Mouse (Mus musculus): ENCODE measurements at regions not wholly inside any gene's neighbourhood (a gene's known extent, or its start where the extent isn't known, plus 50 kb on each side); places are given as distances from the start of the nearest gene placed in this dataset.

- Histone ChIP-seq H3K27ac (no peak overlapping the region), H3K4me1 (peaks cover 16% of the 10 kb centered on the region; the same call in 1 of the 2 replicates), H3K36me3 (no peaks in the 10 kb centered on the region), H3K4me3 (no peak overlapping the region), H3K4me2 (replicated peaks) (no peak overlapping the region), H3K27me3 (replicated peaks) (peaks cover 5% of the 10 kb centered on the region; the same call in 1 of the 2 replicates), H3K9ac (no peak overlapping the region), H3K9me3 (no peaks in the 10 kb centered on the region)
- no peak for ATAC-seq (ENCODE audit: low FRiP score, low read depth)
- WGBS, result 86% methylated on average over 10 of the region's 10 CpGs
Observed at GRCm38 (mm10) chr13:54285968-54286367, 85.2 kb upstream of the Cplx2 start.

- no peaks in the 10 kb centered on the region for H3K27me3 ChIP-seq (replicated peaks)
- ATAC-seq (ENCODE audit: low FRiP score, low read depth), result no peak
- no peak overlapping the region for H3K27ac ChIP-seq
- 88% methylated on average over 11 of the region's 11 CpGs for WGBS
- H3K4me1 ChIP-seq, result peaks cover 15% of the 10 kb centered on the region; the same call in 1 of the 2 replicates
- H3K4me3 ChIP-seq, result no peak overlapping the region
- no peak overlapping the region for H3K4me2 ChIP-seq (replicated peaks)
- H3K9ac ChIP-seq, result no peak overlapping the region
- no peaks in the 10 kb centered on the region for H3K36me3 ChIP-seq
- no peaks in the 10 kb centered on the region for H3K9me3 ChIP-seq
Observed at GRCm38 (mm10) chr13:54286616-54287015, 84.5 kb upstream of the Cplx2 start.

GRCm38 (mm10) chr13:54290066-54290465 is 81.1 kb upstream of the Cplx2 start:
- no peaks in the 10 kb centered on the region for H3K4me1 ChIP-seq
- H3K27ac ChIP-seq, result no peak overlapping the region
- no peak overlapping the region for H3K4me2 ChIP-seq (replicated peaks)
- H3K9me3 ChIP-seq, result no peaks in the 10 kb centered on the region
- ATAC-seq (ENCODE audit: low FRiP score, low read depth), result no peak
- H3K4me3 ChIP-seq, result no peak overlapping the region
- no peaks in the 10 kb centered on the region for H3K36me3 ChIP-seq
- WGBS, result 89% methylated on average over 9 of the region's 9 CpGs
- H3K27me3 ChIP-seq (replicated peaks), result no peaks in the 10 kb centered on the region
- no peak overlapping the region for H3K9ac ChIP-seq

GRCm38 (mm10) chr13:54292394-54292793 is 78.8 kb upstream of the Cplx2 start:
- H3K4me1 ChIP-seq, result no peaks in the 10 kb centered on the region
- no peak overlapping the region for H3K27ac ChIP-seq
- no peak for ATAC-seq (ENCODE audit: low FRiP score, low read depth)
- H3K27me3 ChIP-seq (replicated peaks), result no peaks in the 10 kb centered on the region
- no peaks in the 10 kb centered on the region for H3K36me3 ChIP-seq
- no peaks in the 10 kb centered on the region for H3K9me3 ChIP-seq
- H3K4me3 ChIP-seq, result no peak overlapping the region
- 84% methylated on average over 6 of the region's 6 CpGs for WGBS
- no peak overlapping the region for H3K9ac ChIP-seq
- H3K4me2 ChIP-seq (replicated peaks), result no peak overlapping the region

GRCm38 (mm10) chr13:54293006-54293405 is 78.1 kb upstream of the Cplx2 start:
- WGBS, result 97% methylated on average over 3 of the region's 3 CpGs

GRCm38 (mm10) chr13:54295475-54296259 is 75.5 kb upstream of the Cplx2 start:
- 76% methylated on average over 5 of the region's 5 CpGs for WGBS
- H3K27ac ChIP-seq, result no peak overlapping the region
- H3K9me3 ChIP-seq, result no peaks in the 10 kb centered on the region

More at GRCm38 (mm10) chr13:54293006-54293405, 78.1 kb upstream of the Cplx2 start:
- H3K27me3 ChIP-seq (replicated peaks), result no peaks in the 10 kb centered on the region
- H3K27ac ChIP-seq, result no peak overlapping the region
- no peaks in the 10 kb centered on the region for H3K4me1 ChIP-seq
- no peak for ATAC-seq (ENCODE audit: low FRiP score, low read depth)
- H3K4me2 ChIP-seq (replicated peaks), result no peak overlapping the region
- no peaks in the 10 kb centered on the region for H3K9me3 ChIP-seq
- H3K4me3 ChIP-seq, result no peak overlapping the region
- H3K9ac ChIP-seq, result no peak overlapping the region
- H3K36me3 ChIP-seq, result no peaks in the 10 kb centered on the region

GRCm38 (mm10) chr13:54296260-54296555 is 74.9 kb upstream of the Cplx2 start:
- H3K36me3 ChIP-seq, result no peaks in the 10 kb centered on the region
- no peaks in the 10 kb centered on the region for H3K9me3 ChIP-seq
- H3K27ac ChIP-seq, result no peak overlapping the region
- ATAC-seq (ENCODE audit: low FRiP score, low read depth), result no peak
- WGBS, result 18% methylated on average over 1 of the region's 1 CpGs
- no peak overlapping the region for H3K4me2 ChIP-seq (replicated peaks)
- no peak overlapping the region for H3K4me3 ChIP-seq
- no peaks in the 10 kb centered on the region for H3K4me1 ChIP-seq
- H3K9ac ChIP-seq, result no peak overlapping the region
- no peaks in the 10 kb centered on the region for H3K27me3 ChIP-seq (replicated peaks)

More at GRCm38 (mm10) chr13:54295475-54296259, 75.5 kb upstream of the Cplx2 start:
- Histone ChIP-seq H3K9ac (no peak overlapping the region), H3K27me3 (replicated peaks) (no peaks in the 10 kb centered on the region), H3K36me3 (no peaks in the 10 kb centered on the region), H3K4me3 (no peak overlapping the region), H3K4me1 (no peaks in the 10 kb centered on the region), H3K4me2 (replicated peaks) (no peak overlapping the region)
- ATAC-seq (ENCODE audit: low FRiP score, low read depth), result no peak

GRCm38 (mm10) chr13:54298851-54299250 is 72.3 kb upstream of the Cplx2 start:
- 75% methylated on average over 8 of the region's 8 CpGs for WGBS
- Histone ChIP-seq H3K4me1 (peaks cover 12% of the 10 kb centered on the region), H3K9me3 (no peaks in the 10 kb centered on the region), H3K36me3 (no peaks in the 10 kb centered on the region), H3K27ac (no peak overlapping the region), H3K4me2 (replicated peaks) (no peak overlapping the region), H3K4me3 (no peak overlapping the region), H3K27me3 (replicated peaks) (no peaks in the 10 kb centered on the region), H3K9ac (no peak overlapping the region)
- ATAC-seq (ENCODE audit: low FRiP score, low read depth), result no peak

- H3K9me3 ChIP-seq, result no peaks in the 10 kb centered on the region
- H3K4me3 ChIP-seq, result no peak overlapping the region
- ATAC-seq (ENCODE audit: low FRiP score, low read depth), result no peak
- H3K27me3 ChIP-seq (replicated peaks), result no peaks in the 10 kb centered on the region
- H3K9ac ChIP-seq, result no peak overlapping the region
- H3K27ac ChIP-seq, result no peak overlapping the region
- 91% methylated on average over 5 of the region's 5 CpGs for WGBS
- H3K4me2 ChIP-seq (replicated peaks), result no peak overlapping the region
- peaks cover 16% of the 10 kb centered on the region for H3K4me1 ChIP-seq
- H3K36me3 ChIP-seq, result no peaks in the 10 kb centered on the region
Observed at GRCm38 (mm10) chr13:54299295-54299694, 71.9 kb upstream of the Cplx2 start.

- H3K4me2 ChIP-seq (replicated peaks), result no peak overlapping the region
- no peaks in the 10 kb centered on the region for H3K27me3 ChIP-seq (replicated peaks)
- ATAC-seq (ENCODE audit: low FRiP score, low read depth), result no peak
- no peak overlapping the region for H3K27ac ChIP-seq
- H3K9me3 ChIP-seq, result no peaks in the 10 kb centered on the region
- 53% methylated on average over 1 of the region's 1 CpGs for WGBS
- no peaks in the 10 kb centered on the region for H3K36me3 ChIP-seq
- no peak overlapping the region for H3K9ac ChIP-seq
- H3K4me3 ChIP-seq, result no peak overlapping the region
- peaks cover 20% of the 10 kb centered on the region for H3K4me1 ChIP-seq
Observed at GRCm38 (mm10) chr13:54301110-54301509, 70.0 kb upstream of the Cplx2 start.

- H3K27ac ChIP-seq, result no peak overlapping the region
- peak overlapping the region; percentile 79 for H3K4me2 ChIP-seq (replicated peaks)
- peaks cover 20% of the 10 kb centered on the region for H3K4me1 ChIP-seq
- no peak for ATAC-seq (ENCODE audit: low FRiP score, low read depth)
- H3K27me3 ChIP-seq (replicated peaks), result no peaks in the 10 kb centered on the region
- H3K9ac ChIP-seq, result no peak overlapping the region
- 30% methylated on average over 6 of the region's 6 CpGs for WGBS
- H3K36me3 ChIP-seq, result no peaks in the 10 kb centered on the region
- H3K9me3 ChIP-seq, result no peaks in the 10 kb centered on the region
- no peak overlapping the region for H3K4me3 ChIP-seq
Observed at GRCm38 (mm10) chr13:54301677-54302076, 69.5 kb upstream of the Cplx2 start.

GRCm38 (mm10) chr13:54302351-54303070 is 68.6 kb upstream of the Cplx2 start:
- H3K4me2 ChIP-seq (replicated peaks), result peak overlapping the region; percentile 79
- no peaks in the 10 kb centered on the region for H3K36me3 ChIP-seq
- WGBS, result 2% methylated on average over 54 of the region's 58 CpGs
- peak overlapping the region; percentile 98 for H3K27ac ChIP-seq
- no peaks in the 10 kb centered on the region for H3K27me3 ChIP-seq (replicated peaks)
- H3K4me1 ChIP-seq, result peaks cover 20% of the 10 kb centered on the region
- H3K4me3 ChIP-seq, result peak overlapping the region; percentile 76
- peak; percentile 60 for ATAC-seq (ENCODE audit: low FRiP score, low read depth)
- no peaks in the 10 kb centered on the region for H3K9me3 ChIP-seq
- H3K9ac ChIP-seq, result peak overlapping the region; percentile 98
